Mouse (Mus musculus) hindbrain, postnatal 0 days (tissue): ENCODE data around the gene Exosc7. TPM values are rescaled to one million over a fixed set of nuclear protein-coding genes. Genes with fewer than 3 reads are reported as not detected.

Experiments
- ATAC-seq: fragments of 200-750 bp; cut with Nextera tagmentation; 2 replicates; pipeline ENCODE4 v1.8.0; 2017; ENCODE audit warnings: mild to moderate bottlenecking, moderate TSS enrichment, moderate library complexity
- DNase-seq: peaks from one replicate; pipeline ENCODE4 v3.0.0-alpha.2; 2015; ENCODE audit warnings: low spot score
- H3K27ac ChIP-seq: fragments of 300-500 bp; sonication (generic); 2 replicates; pipeline ENCODE4 v1.5.1; 2014; ENCODE audit warnings: mild to moderate bottlenecking
- H3K27me3 ChIP-seq: fragments of 300-500 bp; sonication (generic); 2 replicates; pipeline ENCODE4 v1.6.1; 2014; ENCODE audit warnings: low read length, mixed read lengths; ENCODE audit not compliant: insufficient read depth
- H3K36me3 ChIP-seq: fragments of 300-500 bp; sonication (generic); 2 replicates; pipeline ENCODE4 v1.6.1; 2014; ENCODE audit warnings: low read length, mixed read lengths; ENCODE audit not compliant: insufficient read depth
- H3K4me1 ChIP-seq: fragments of 300-500 bp; sonication (generic); 2 replicates; pipeline ENCODE4 v1.6.1; 2014; ENCODE audit warnings: antibody characterized with exemption, low read length, mixed read lengths; ENCODE audit not compliant: insufficient read depth
- H3K4me2 ChIP-seq: fragments of 300-500 bp; sonication (generic); 2 replicates; pipeline ENCODE4 v1.6.1; 2014; ENCODE audit warnings: low read depth, mild to moderate bottlenecking, low read length, moderate library complexity, mixed read lengths
- H3K4me3 ChIP-seq: fragments of 300-500 bp; sonication (generic); 2 replicates; pipeline ENCODE4 v1.5.1; 2014; ENCODE audit warnings: low read length
- H3K9ac ChIP-seq: fragments of 300-500 bp; sonication (generic); replicated peaks from 2 replicates; pipeline ENCODE4 v1.6.1; 2014; ENCODE audit warnings: mild to moderate bottlenecking, low read length, moderate library complexity, mixed read lengths
- H3K9me3 ChIP-seq: fragments of 300-500 bp; sonication (generic); 2 replicates; pipeline ENCODE4 v1.6.1; 2016; ENCODE audit warnings: low read length, mixed read lengths
- CTCF ChIP-seq: IDR thresholded peaks from 2 replicates; pipeline ENCODE4 v1.5.1; 2016; ENCODE audit warnings: antibody characterized with exemption, control low read depth, low read depth
- WGBS: fragments of 180-500 bp; shearing (Covaris S2); extraction: QIAGEN DNeasy Blood & Tissue Kit; methylation state at CpG from one replicate; pipeline ENCODE4 v1.1.7; 2014; 5-methylcytosine and 5-hydroxymethylcytosine counted together
- polyA plus RNA-seq: library from polyadenylated mRNA; unstranded; fragments of >200 nt; fragmentation: Nextera tagmentation; extraction: Ambion mirVana; gene quantifications from 2 replicates; pipeline ENCODE4 v1.2.1, GENCODE M21; 2015
- total RNA-seq: library from RNA; depleted of rRNA; stranded (reverse); fragments of >200 nt; gene quantifications from 2 replicates; pipeline ENCODE4 v1.2.3, GENCODE M21; 2014; rRNA removed

Gene Exosc7
- total RNA-seq (25.9 and 31.3 TPM in 2 replicates), polyA plus RNA-seq (57.5 and 64.5 TPM in 2 replicates)

DNA sequence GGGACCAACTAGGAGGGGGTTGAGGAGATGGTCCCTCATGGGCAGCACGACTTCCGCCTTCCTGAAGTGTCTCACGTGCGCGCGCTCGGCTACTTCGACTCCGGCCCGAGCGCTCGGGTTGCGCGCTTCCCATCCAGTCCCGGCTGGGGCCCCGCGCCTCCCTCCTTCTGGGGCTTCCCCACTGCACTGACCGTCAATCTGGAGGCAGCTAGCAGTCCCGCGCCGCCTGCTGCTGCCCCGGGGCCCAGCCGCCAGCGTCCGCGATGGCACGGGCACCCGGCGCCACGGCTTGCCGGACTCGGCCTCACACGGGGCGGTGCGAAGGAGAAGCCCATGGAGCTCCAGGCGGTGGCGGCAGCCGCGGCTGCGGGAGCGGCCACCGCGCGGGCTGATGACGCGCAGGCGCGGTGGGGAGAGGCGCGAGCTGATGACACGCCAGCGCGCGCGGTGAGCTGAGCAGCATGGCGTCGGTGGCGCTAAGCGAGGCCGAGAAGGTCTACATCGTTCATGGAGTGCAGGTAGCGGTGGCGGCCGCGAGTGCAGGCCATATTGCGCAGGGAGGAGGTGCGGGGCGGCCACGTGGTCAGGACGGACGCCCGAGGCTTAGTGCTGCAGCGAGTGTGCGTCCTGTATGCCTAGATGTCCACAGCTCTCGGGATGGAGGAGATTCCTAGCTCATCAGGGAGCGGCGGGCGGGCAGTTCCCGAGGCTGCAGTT lies at the start of gene Exosc7, which contains the start of gene Zdhhc3:
Gene Exosc7, plus strand, starts transcription at position 411 of the 717 bp plus-strand sequence.
Gene Zdhhc3, minus strand, starts transcription at position 401 of the 717 bp plus-strand sequence.
- under 1% methylated on average over 79 of the region's 79 CpGs for WGBS
- peak within 1 kb of the TSS; percentile 85 for H3K9ac ChIP-seq
- peak; percentile 96 for ATAC-seq

DNA sequence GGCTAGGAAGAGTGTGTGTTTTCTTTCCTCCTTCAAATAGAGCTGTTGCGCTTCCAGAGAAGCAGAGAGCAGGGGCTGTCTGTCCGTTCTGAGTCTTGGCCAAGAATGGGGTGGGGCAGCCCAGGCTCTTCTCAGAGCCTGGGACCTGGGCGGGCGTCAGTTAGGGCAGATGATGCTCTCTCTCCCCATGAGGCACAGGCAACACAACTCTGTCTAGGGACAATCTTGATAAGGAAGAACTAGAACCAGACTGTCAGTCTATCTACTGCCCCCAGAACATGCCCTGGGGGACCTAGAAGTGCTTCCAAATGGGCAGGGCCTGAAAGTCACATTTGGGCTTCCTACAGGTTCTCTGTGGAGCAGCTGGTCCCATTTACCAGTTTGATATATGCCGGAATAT lies 33.9 kb upstream of the Exosc7 start:
- Histone ChIP-seq H3K4me1 (no peaks in the 10 kb centered on the region), H3K4me3 (no peak overlapping the region), H3K4me2 (no peak overlapping the region), H3K9ac (no peak overlapping the region), H3K27ac (no peak overlapping the region), H3K9me3 (no peaks in the 10 kb centered on the region), H3K36me3 (peaks cover 39% of the 10 kb centered on the region), H3K27me3 (no peaks in the 10 kb centered on the region)
- no peak for ATAC-seq
- no peak for TF ChIP-seq CTCF
- WGBS = 89% methylated on average over 5 of the region's 5 CpGs
- DNase-seq = no peak

More for the DNA sequence above, at the start of gene Exosc7, which contains the start of gene Zdhhc3:
- Histone ChIP-seq H3K9me3 (no peaks in the 10 kb centered on the region), H3K4me3 (peak within 1 kb of the TSS; percentile 77), H3K27me3 (no peaks in the 10 kb centered on the region), H3K27ac (peak within 1 kb of the TSS; percentile 92), H3K4me2 (peak within 1 kb of the TSS; percentile 84), H3K4me1 (peaks cover 15% of the 10 kb centered on the region), H3K36me3 (no peaks in the 10 kb centered on the region)
- peak; percentile 96 for DNase-seq
- peak; percentile 11; the same call in 1 of the 2 replicates for TF ChIP-seq CTCF

DNA sequence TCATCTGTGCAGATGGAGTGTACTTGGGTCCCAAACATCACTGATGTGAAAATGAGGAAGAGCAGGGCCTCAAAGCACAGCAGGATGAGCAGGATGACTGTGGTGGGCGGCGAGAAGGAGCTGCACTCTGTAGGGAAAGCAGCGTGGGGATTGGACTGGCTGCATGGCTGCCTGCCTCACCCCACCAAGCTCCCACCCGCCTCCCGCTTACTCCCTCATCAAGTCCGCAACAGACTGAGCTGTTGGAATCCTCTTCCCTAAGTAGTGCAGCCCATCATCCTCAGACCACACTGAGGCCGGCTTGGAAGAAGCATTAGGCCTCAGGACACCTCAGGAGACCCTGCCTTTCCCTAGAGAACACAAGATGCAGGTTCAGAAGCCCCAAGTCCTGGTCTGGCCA lies 32.7 kb upstream of the Exosc7 start:
- no peaks in the 10 kb centered on the region for H3K9me3 ChIP-seq
- WGBS = 87% methylated on average over 7 of the region's 7 CpGs
- no peak overlapping the region for H3K4me3 ChIP-seq
- H3K9ac ChIP-seq = no peak overlapping the region
- no peak overlapping the region for H3K4me2 ChIP-seq
- ATAC-seq = no peak
- no peak for TF ChIP-seq CTCF
- H3K27ac ChIP-seq = no peak overlapping the region
- peaks cover 44% of the 10 kb centered on the region for H3K36me3 ChIP-seq
- DNase-seq = no peak
- no peaks in the 10 kb centered on the region for H3K27me3 ChIP-seq
- H3K4me1 ChIP-seq = no peaks in the 10 kb centered on the region

DNA sequence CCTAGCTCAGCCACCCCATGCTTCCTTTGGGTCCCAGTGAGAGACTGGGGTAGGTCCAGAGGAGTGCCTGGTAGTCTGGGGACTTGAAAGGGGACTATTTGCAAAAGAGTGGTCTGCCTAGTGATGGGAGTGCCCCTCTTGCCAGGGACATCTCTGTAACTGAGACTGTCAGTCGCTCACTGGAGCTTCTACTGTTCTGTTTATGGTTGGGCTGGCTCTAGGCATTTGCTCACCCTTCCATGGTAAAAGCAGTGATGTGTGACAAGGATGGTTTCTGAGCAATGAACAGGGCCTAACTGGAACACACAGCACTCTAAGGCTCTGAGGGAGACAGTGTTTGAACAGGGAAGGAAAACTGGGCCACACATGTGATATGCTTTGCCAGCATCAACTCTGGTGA lies 32.2 kb upstream of the Exosc7 start:
- no peak for DNase-seq
- Histone ChIP-seq H3K4me3 (no peak overlapping the region), H3K9ac (no peak overlapping the region), H3K9me3 (no peaks in the 10 kb centered on the region), H3K27ac (no peak overlapping the region), H3K4me1 (no peaks in the 10 kb centered on the region), H3K4me2 (no peak overlapping the region), H3K27me3 (no peaks in the 10 kb centered on the region), H3K36me3 (peaks cover 49% of the 10 kb centered on the region)
- no peak for TF ChIP-seq CTCF
- 62% methylated on average over 1 of the region's 1 CpGs for WGBS
- ATAC-seq = no peak

DNA sequence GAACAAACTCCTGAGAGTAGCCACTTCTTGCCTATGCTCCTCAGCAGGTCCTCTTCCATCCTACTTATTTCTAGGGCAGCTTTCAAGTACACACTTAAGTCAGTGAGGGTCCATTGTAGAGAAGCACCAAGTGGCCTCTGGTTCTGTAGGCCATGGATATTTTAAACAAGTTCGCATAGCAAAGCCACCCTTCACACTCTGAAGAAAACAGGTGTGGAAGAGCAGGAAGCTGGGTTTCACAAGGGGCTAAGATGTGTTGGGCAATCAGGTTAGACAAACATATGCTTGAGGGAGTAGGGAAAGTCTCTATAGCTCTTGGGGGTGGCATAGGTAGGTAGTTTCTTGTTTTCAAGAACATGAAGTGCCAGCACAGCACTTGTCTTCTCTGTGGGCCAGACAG lies 27.6 kb upstream of the Exosc7 start:
- Histone ChIP-seq H3K9ac (no peak overlapping the region), H3K36me3 (peaks cover 50% of the 10 kb centered on the region), H3K27me3 (no peaks in the 10 kb centered on the region), H3K4me1 (no peaks in the 10 kb centered on the region), H3K4me3 (no peak overlapping the region), H3K9me3 (no peaks in the 10 kb centered on the region), H3K27ac (no peak overlapping the region), H3K4me2 (no peak overlapping the region)
- no peak for TF ChIP-seq CTCF
- DNase-seq (no peak), ATAC-seq (no peak)
- WGBS = 81% methylated on average over 1 of the region's 1 CpGs

DNA sequence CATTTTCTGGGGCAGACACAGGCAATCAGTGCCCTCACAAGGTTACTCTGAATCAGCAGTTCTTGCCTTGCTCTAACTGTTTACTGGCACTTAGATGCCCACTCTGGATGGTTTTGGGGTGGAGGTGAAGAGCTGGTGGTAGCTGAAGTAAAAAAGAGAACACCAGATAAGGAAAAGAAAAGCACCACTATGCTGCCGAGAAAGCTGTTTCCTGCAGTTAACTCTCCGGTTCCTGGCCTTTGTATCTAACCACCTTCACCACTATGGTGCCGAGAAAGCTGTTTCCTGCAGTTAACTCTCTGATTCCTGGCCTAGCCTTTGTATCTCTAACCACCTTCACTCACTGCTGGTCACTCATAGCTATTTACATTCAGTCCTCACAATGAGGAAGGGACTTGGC lies 25.5 kb upstream of the Exosc7 start:
- Histone ChIP-seq H3K4me2 (no peak overlapping the region), H3K4me1 (no peaks in the 10 kb centered on the region), H3K36me3 (peaks cover 42% of the 10 kb centered on the region), H3K9me3 (no peaks in the 10 kb centered on the region), H3K27ac (no peak overlapping the region), H3K4me3 (no peak overlapping the region), H3K9ac (no peak overlapping the region), H3K27me3 (no peaks in the 10 kb centered on the region)
- TF ChIP-seq CTCF = no peak
- ATAC-seq (no peak), DNase-seq (no peak)
- WGBS = 86% methylated on average over 3 of the region's 3 CpGs

DNA sequence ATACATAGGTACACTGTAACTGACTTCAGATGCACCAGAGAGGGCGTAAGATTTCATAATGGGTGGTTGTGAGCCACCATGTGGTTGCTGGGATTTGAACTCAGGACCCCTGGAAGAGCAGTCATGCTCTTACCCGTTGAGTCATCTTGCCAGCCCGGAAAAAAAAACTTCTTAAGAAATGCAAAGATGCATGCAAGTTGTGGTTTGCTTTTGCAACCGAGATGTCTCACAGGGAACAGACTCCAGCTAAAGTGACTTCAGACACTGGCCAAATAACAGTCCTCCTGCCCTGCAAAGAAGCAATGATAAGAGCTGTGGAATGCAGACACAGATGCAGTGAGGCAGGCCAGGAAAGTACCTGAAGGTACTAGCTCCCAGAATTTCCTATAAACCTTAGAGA lies 22.2 kb upstream of the Exosc7 start:
- Histone ChIP-seq H3K27me3 (no peaks in the 10 kb centered on the region), H3K4me2 (no peak overlapping the region), H3K4me1 (no peaks in the 10 kb centered on the region), H3K4me3 (no peak overlapping the region), H3K9me3 (no peaks in the 10 kb centered on the region), H3K9ac (no peak overlapping the region), H3K27ac (no peak overlapping the region), H3K36me3 (peaks cover 35% of the 10 kb centered on the region)
- 86% methylated on average over 4 of the region's 4 CpGs for WGBS
- ATAC-seq (no peak), DNase-seq (no peak)
- no peak for TF ChIP-seq CTCF
